20 mouse cellular contexts compared by ENCODE assay signal in genomic region chr5:14977368-14977767, GRCm38 (mm10). TPM values are rescaled to one million over a fixed set of nuclear protein-coding genes. Genes with fewer than 3 reads are reported as not detected.
"Had no signal": no experiment of that assay in that cellular context is flagged by ENCODE, and none has a peak within 500 bp of the region (broad histone marks: within the 10 kb centered on the region; RNA-seq: fewer than 3 reads in every experiment).

No protein-coding gene starts in this region.

RNA-seq across cellular contexts. Expression of gene Gm10354, which starts 1.4 kb away (rescaled TPM):
- polyA plus RNA-seq: cerebellum, adult 2 months; cortical plate, adult 2 months; embryonic facial prominence, embryonic 10.5 days; embryonic facial prominence, embryonic 11.5 days; embryonic facial prominence, embryonic 12.5 days; embryonic facial prominence, embryonic 13.5 days; embryonic facial prominence, embryonic 14.5 days; embryonic facial prominence, embryonic 15.5 days; erythroblast, embryonic 14.5 days; forebrain, embryonic 10.5 days; forebrain, embryonic 11.5 days; forebrain, embryonic 12.5 days; forebrain, embryonic 13.5 days; forebrain, embryonic 14.5 days; forebrain, embryonic 15.5 days; forebrain, embryonic 16.5 days; forebrain, postnatal 0 days; frontal cortex, adult 2 months; gonadal fat pad, adult 2 months; heart, adult 2 months had no signal

RNA-seq across cellular contexts. Expression of gene Speer4e, which starts 39.1 kb away (rescaled TPM):
- polyA plus RNA-seq: cerebellum, adult 2 months; cortical plate, adult 2 months; embryonic facial prominence, embryonic 10.5 days; embryonic facial prominence, embryonic 11.5 days; embryonic facial prominence, embryonic 12.5 days; embryonic facial prominence, embryonic 13.5 days; embryonic facial prominence, embryonic 14.5 days; embryonic facial prominence, embryonic 15.5 days; erythroblast, embryonic 14.5 days; forebrain, embryonic 10.5 days; forebrain, embryonic 11.5 days; forebrain, embryonic 12.5 days; forebrain, embryonic 13.5 days; forebrain, embryonic 14.5 days; forebrain, embryonic 15.5 days; forebrain, embryonic 16.5 days; forebrain, postnatal 0 days; frontal cortex, adult 2 months; gonadal fat pad, adult 2 months; heart, adult 2 months had no signal

RNA-seq across cellular contexts. Expression of gene Gm17019, which starts 55.4 kb away (rescaled TPM):
- polyA plus RNA-seq: cerebellum, adult 2 months; cortical plate, adult 2 months; embryonic facial prominence, embryonic 10.5 days; embryonic facial prominence, embryonic 11.5 days; embryonic facial prominence, embryonic 12.5 days; embryonic facial prominence, embryonic 13.5 days; embryonic facial prominence, embryonic 14.5 days; embryonic facial prominence, embryonic 15.5 days; erythroblast, embryonic 14.5 days; forebrain, embryonic 10.5 days; forebrain, embryonic 11.5 days; forebrain, embryonic 12.5 days; forebrain, embryonic 13.5 days; forebrain, embryonic 14.5 days; forebrain, embryonic 15.5 days; forebrain, embryonic 16.5 days; forebrain, postnatal 0 days; frontal cortex, adult 2 months; gonadal fat pad, adult 2 months; heart, adult 2 months had no signal
